Mouse (Mus musculus) limb, embryonic 11.5 days (tissue): Measurements from ENCODE around the gene Kcna6. TPM values are rescaled to one million over a fixed set of nuclear protein-coding genes. Genes with fewer than 3 reads are reported as not detected.

ENCODE experiments used
- ATAC-seq: fragments of 200-750 bp; cut with Nextera tagmentation; 2 replicates; pipeline ENCODE4 v1.8.0; 2017; ENCODE audit warnings: low read depth; ENCODE audit not compliant: insufficient number of reproducible peaks, low FRiP score, low TSS enrichment
- DNase-seq: peaks from one replicate; pipeline ENCODE4 v3.0.0-alpha.2; 2015; ENCODE audit warnings: low spot score
- H3K27ac ChIP-seq: fragments of 300-500 bp; sonication (generic); replicated peaks from 2 replicates; pipeline ENCODE4 v1.5.1; 2014; ENCODE audit warnings: low read depth, mild to moderate bottlenecking, low read length
- H3K27me3 ChIP-seq: fragments of 300-500 bp; sonication (generic); 2 replicates; pipeline ENCODE4 v1.6.1; 2014; ENCODE audit warnings: mild to moderate bottlenecking, low read length, mixed read lengths; ENCODE audit not compliant: control insufficient read depth, insufficient read depth
- H3K36me3 ChIP-seq: fragments of 300-500 bp; sonication (generic); 2 replicates; pipeline ENCODE4 v1.6.1; 2014; ENCODE audit warnings: mild to moderate bottlenecking, low read length, moderate library complexity, mixed read lengths; ENCODE audit not compliant: control insufficient read depth, insufficient read depth
- H3K4me1 ChIP-seq: fragments of 300-500 bp; sonication (generic); 2 replicates; pipeline ENCODE4 v1.6.1; 2014; ENCODE audit warnings: low read length, mixed read lengths; ENCODE audit not compliant: control insufficient read depth, insufficient read depth
- H3K4me2 ChIP-seq: fragments of 300-500 bp; sonication (generic); 2 replicates; pipeline ENCODE4 v1.6.1; 2014; ENCODE audit warnings: low read depth, mild to moderate bottlenecking, moderate library complexity; ENCODE audit not compliant: severe bottlenecking
- H3K4me3 ChIP-seq: fragments of 300-500 bp; sonication (generic); 2 replicates; pipeline ENCODE4 v1.5.1; 2014; ENCODE audit warnings: low read depth, low read length
- H3K9ac ChIP-seq: fragments of 300-500 bp; sonication (generic); 2 replicates; pipeline ENCODE4 v1.6.1; 2014; ENCODE audit warnings: mild to moderate bottlenecking, low read length
- H3K9me3 ChIP-seq: fragments of 300-500 bp; sonication (generic); 2 replicates; pipeline ENCODE4 v1.6.1; 2016; ENCODE audit warnings: low read length; ENCODE audit not compliant: control insufficient read depth
- WGBS: fragments of 180-500 bp; shearing (Covaris S2); extraction: QIAGEN DNeasy Blood & Tissue Kit; methylation state at CpG from one replicate; pipeline ENCODE4 v1.1.7; 2014; 5-methylcytosine and 5-hydroxymethylcytosine counted together
- polyA plus RNA-seq: library from polyadenylated mRNA; unstranded; fragments of >200 nt; fragmentation: Nextera tagmentation; extraction: Ambion mirVana; gene quantifications from 2 replicates; pipeline ENCODE4 v1.2.1, GENCODE M21; 2014

Kcna6 gene
- polyA plus RNA-seq, 1 experiment from 2014 or later = 5.3 TPM

DNA sequence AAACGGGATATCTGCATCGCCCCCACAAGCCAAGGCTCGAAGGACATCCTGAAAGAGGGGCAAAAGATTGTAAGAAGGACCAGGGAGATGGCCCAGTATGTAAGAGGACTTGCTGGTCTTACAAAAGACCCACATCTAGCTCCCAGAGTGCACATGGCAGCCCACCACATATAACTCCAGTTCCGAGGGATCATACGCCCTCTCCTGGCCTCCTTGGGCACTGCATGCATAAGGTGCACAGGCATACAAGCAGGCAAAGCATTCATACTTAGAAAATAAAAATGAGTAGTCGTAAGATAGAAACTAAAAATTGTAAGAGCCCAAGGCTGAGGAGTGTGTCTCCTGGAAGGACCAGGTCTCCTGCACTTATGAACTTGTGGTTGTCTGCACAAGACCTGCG lies 61.5 kb downstream of the Kcna6 start:
- H3K27ac ChIP-seq = no peak overlapping the region
- no peaks in the 10 kb centered on the region for H3K27me3 ChIP-seq
- H3K9ac ChIP-seq = no peak overlapping the region
- no peak overlapping the region for H3K4me2 ChIP-seq
- H3K4me3 ChIP-seq = no peak overlapping the region
- H3K4me1 ChIP-seq = no peaks in the 10 kb centered on the region
- ATAC-seq (no peak), DNase-seq (peak; percentile 63)
- no peaks in the 10 kb centered on the region for H3K36me3 ChIP-seq
- 70% methylated on average over 7 of the region's 7 CpGs for WGBS
- no peaks in the 10 kb centered on the region for H3K9me3 ChIP-seq

- Histone ChIP-seq H3K27ac (no peak overlapping the region), H3K9me3 (no peaks in the 10 kb centered on the region), H3K27me3 (no peaks in the 10 kb centered on the region), H3K4me1 (no peaks in the 10 kb centered on the region), H3K4me2 (no peak overlapping the region), H3K9ac (no peak overlapping the region), H3K4me3 (no peak overlapping the region), H3K36me3 (no peaks in the 10 kb centered on the region)
- DNase-seq (no peak), ATAC-seq (no peak)
- WGBS = 94% methylated on average over 5 of the region's 5 CpGs
Measured at GRCm38 (mm10) chr6:126667001-126667400, 73.5 kb downstream of the Kcna6 start.

GRCm38 (mm10) chr6:126666091-126666490 lies 74.4 kb downstream of the Kcna6 start:
- ATAC-seq (no peak), DNase-seq (no peak)
- no peaks in the 10 kb centered on the region for H3K9me3 ChIP-seq
- no peak overlapping the region for H3K4me3 ChIP-seq
- H3K4me2 ChIP-seq = no peak overlapping the region
- no peaks in the 10 kb centered on the region for H3K4me1 ChIP-seq
- H3K27ac ChIP-seq = no peak overlapping the region
- no peaks in the 10 kb centered on the region for H3K27me3 ChIP-seq
- WGBS = 77% methylated on average over 6 of the region's 6 CpGs
- H3K9ac ChIP-seq = no peak overlapping the region
- H3K36me3 ChIP-seq = no peaks in the 10 kb centered on the region

DNA sequence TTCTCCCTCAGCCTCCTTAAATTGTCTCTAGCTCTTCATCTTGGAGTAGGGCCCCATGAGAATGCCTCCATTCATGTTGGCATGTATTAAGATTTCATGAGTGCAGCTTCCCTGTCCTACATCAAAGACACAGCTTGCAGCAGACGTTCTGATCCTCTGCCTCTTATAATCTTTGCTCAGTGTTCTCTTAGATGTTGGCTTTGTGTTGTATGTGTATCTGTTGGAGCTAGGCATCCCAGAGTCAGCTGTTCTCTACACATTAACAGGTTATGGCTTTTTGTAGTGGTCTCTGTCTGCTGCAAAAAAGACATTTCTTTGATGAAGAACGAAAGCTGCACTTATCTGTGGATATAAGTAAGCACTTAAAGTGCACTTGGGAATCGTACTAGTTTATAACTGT lies 75.9 kb downstream of the Kcna6 start:
- Histone ChIP-seq H3K9ac (no peak overlapping the region), H3K4me2 (no peak overlapping the region), H3K4me1 (no peaks in the 10 kb centered on the region), H3K4me3 (no peak overlapping the region), H3K9me3 (no peaks in the 10 kb centered on the region), H3K27me3 (no peaks in the 10 kb centered on the region), H3K27ac (no peak overlapping the region), H3K36me3 (no peaks in the 10 kb centered on the region)
- DNase-seq (no peak), ATAC-seq (no peak)
- 80% methylated on average over 3 of the region's 3 CpGs for WGBS

Other genes starting within 250 kb of the Kcna6 start
- 1.6 and 1.7 TPM in 2 replicates for gene Kcna5, start 205.3 kb downstream of the Kcna6 start, polyA plus RNA-seq
- gene Kcna1, start 94.3 kb downstream of the Kcna6 start, polyA plus RNA-seq = 0.23 and 0.38 TPM in 2 replicates
- 190 and 192 TPM in 2 replicates for gene Ndufa9, start 108.5 kb upstream of the Kcna6 start, polyA plus RNA-seq
- gene Akap3, start 112.4 kb upstream of the Kcna6 start, polyA plus RNA-seq = not detected in 2 replicates
- gene Dyrk4, start 181.2 kb upstream of the Kcna6 start, polyA plus RNA-seq = not detected in 2 replicates
- gene Rad51ap1, start 198.9 kb upstream of the Kcna6 start, polyA plus RNA-seq = 90.7 and 92.9 TPM in 2 replicates
- gene D6Wsu163e, start 199.3 kb upstream of the Kcna6 start, polyA plus RNA-seq = 17.0 and 17.2 TPM in 2 replicates